Mouse (Mus musculus): ENCODE results near the gene 4930544D05Rik. TPM values are rescaled to one million over a fixed set of nuclear protein-coding genes. Genes with fewer than 3 reads are reported as not detected.

4930544D05Rik gene
- polyA plus RNA-seq, 1 experiment = 775 TPM

DNA sequence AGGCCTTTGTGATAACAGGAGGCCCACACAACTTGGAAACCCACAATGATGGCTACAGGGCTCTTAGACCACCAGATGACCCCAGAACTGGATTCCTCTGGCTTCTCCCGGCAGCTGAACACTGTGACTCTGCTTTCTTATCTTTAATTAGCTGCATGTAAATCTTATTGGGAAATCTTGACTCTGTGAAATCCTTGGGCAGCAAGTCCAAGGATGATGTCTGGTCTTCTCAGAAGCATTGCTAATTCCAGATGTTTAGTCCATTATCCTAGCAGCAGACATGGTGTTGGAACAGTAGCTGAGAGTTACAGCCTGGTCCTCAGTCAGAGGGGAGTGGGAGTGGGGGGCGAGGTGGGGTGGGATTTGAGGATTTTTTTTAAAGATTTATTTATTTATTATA lies 12.8 kb downstream of the 4930544D05Rik start:
- TF ChIP-seq POLR2A (IDR thresholded peaks at IDR 0.05; ENCODE audit: control insufficient read depth, low read depth, low read length) (no peak), CTCF (IDR thresholded peaks at IDR 0.05; ENCODE audit: control insufficient read depth, insufficient read depth, insufficient replicate concordance, low read depth, low read length) (no peak)

GRCm38 (mm10) chr11:70629557-70629956 lies 13.9 kb downstream of the 4930544D05Rik start:
- no peak overlapping the region for H3K27ac ChIP-seq (ENCODE audit: control insufficient read depth, insufficient read depth, low read depth, low read length)
- no peaks in the 10 kb centered on the region for H3K27me3 ChIP-seq (ENCODE audit: control insufficient read depth, insufficient read depth, low read length)
- H3K36me3 ChIP-seq (ENCODE audit: control insufficient read depth, insufficient read depth, low read length) = no peaks in the 10 kb centered on the region
- H3K4me1 ChIP-seq (ENCODE audit: control insufficient read depth, insufficient read depth, low read length) = no peaks in the 10 kb centered on the region
- TF ChIP-seq CTCF (IDR thresholded peaks at IDR 0.05; ENCODE audit: control insufficient read depth, insufficient read depth, insufficient replicate concordance, low read depth, low read length) (no peak), POLR2A (IDR thresholded peaks at IDR 0.05; ENCODE audit: control insufficient read depth, low read depth, low read length) (no peak)
- H3K4me3 ChIP-seq (ENCODE audit: control insufficient read depth, low read depth, low read length) = no peak overlapping the region

More for the DNA sequence above, 12.8 kb downstream of the 4930544D05Rik start:
- no peak overlapping the region for H3K4me3 ChIP-seq (ENCODE audit: control insufficient read depth, low read depth, low read length)
- H3K4me1 ChIP-seq (ENCODE audit: control insufficient read depth, insufficient read depth, low read length) = no peaks in the 10 kb centered on the region
- no peak overlapping the region for H3K27ac ChIP-seq (ENCODE audit: control insufficient read depth, insufficient read depth, low read depth, low read length)
- no peaks in the 10 kb centered on the region for H3K27me3 ChIP-seq (ENCODE audit: control insufficient read depth, insufficient read depth, low read length)
- no peaks in the 10 kb centered on the region for H3K36me3 ChIP-seq (ENCODE audit: control insufficient read depth, insufficient read depth, low read length)

DNA sequence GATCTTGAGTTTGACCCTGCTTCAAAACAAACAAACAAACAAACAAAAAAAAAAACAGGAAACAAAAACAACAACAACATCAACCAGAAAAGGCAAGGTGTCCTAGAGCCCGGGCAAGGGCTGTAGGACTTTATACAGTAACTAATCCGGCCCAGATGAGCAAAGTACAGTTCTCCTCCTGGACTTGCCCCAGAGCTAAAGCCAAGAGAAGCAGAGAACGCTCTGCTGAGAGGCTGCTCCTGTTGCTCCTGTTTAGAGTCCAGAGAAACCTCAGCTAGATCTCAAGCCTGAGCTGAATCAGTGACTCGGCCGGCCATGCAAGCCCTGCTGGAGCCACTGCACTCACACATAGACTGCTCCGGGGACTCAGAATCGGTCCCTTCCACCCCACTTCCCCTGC lies 14.5 kb downstream of the 4930544D05Rik start:
- TF ChIP-seq POLR2A (IDR thresholded peaks at IDR 0.05; ENCODE audit: control insufficient read depth, low read depth, low read length) = no peak
- no peak for TF ChIP-seq CTCF (IDR thresholded peaks at IDR 0.05; ENCODE audit: control insufficient read depth, insufficient read depth, insufficient replicate concordance, low read depth, low read length)
- H3K36me3 ChIP-seq (ENCODE audit: control insufficient read depth, insufficient read depth, low read length) = no peaks in the 10 kb centered on the region
- H3K27me3 ChIP-seq (ENCODE audit: control insufficient read depth, insufficient read depth, low read length) = no peaks in the 10 kb centered on the region
- no peaks in the 10 kb centered on the region for H3K4me1 ChIP-seq (ENCODE audit: control insufficient read depth, insufficient read depth, low read length)
- H3K4me3 ChIP-seq (ENCODE audit: control insufficient read depth, low read depth, low read length) = no peak overlapping the region
- H3K27ac ChIP-seq (ENCODE audit: control insufficient read depth, insufficient read depth, low read depth, low read length) = no peak overlapping the region

DNA sequence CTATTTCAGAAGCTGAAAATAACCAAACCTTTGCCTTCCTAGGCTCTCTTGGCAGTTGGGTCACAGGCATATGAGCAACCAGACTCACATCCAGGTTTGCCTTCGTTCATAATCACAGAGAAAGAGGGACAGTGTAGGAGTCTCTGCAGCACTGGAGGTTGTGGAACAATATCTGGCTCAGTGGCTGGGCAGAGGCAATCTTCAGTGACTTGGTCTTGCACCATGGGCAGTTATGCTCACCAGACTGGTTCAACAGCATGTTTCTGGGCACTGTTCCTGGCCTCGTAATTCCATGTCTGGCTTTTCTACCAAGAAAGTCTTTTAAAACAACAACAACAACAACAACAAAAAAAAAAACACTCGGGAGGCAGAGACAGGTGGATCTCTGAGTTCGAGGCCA lies 20.0 kb downstream of the 4930544D05Rik start:
- no peak overlapping the region for H3K27ac ChIP-seq (ENCODE audit: control insufficient read depth, insufficient read depth, low read depth, low read length)
- H3K4me3 ChIP-seq (ENCODE audit: control insufficient read depth, low read depth, low read length) = no peak overlapping the region
- TF ChIP-seq CTCF (IDR thresholded peaks at IDR 0.05; ENCODE audit: control insufficient read depth, insufficient read depth, insufficient replicate concordance, low read depth, low read length) = no peak
- no peaks in the 10 kb centered on the region for H3K4me1 ChIP-seq (ENCODE audit: control insufficient read depth, insufficient read depth, low read length)
- H3K36me3 ChIP-seq (ENCODE audit: control insufficient read depth, insufficient read depth, low read length) = no peaks in the 10 kb centered on the region
- H3K27me3 ChIP-seq (ENCODE audit: control insufficient read depth, insufficient read depth, low read length) = no peaks in the 10 kb centered on the region

- no peaks in the 10 kb centered on the region for H3K27me3 ChIP-seq (ENCODE audit: control insufficient read depth, insufficient read depth, low read length)
- no peaks in the 10 kb centered on the region for H3K36me3 ChIP-seq (ENCODE audit: control insufficient read depth, insufficient read depth, low read length)
These were observed 22.1 kb downstream of the 4930544D05Rik start for GRCm38 (mm10) chr11:70637764-70638163.

GRCm38 (mm10) chr11:70638293-70638692 lies 22.6 kb downstream of the 4930544D05Rik start:
- Histone ChIP-seq H3K27me3 (ENCODE audit: control insufficient read depth, insufficient read depth, low read length) (no peaks in the 10 kb centered on the region), H3K27ac (ENCODE audit: control insufficient read depth, insufficient read depth, low read depth, low read length) (no peak overlapping the region), H3K36me3 (ENCODE audit: control insufficient read depth, insufficient read depth, low read length) (no peaks in the 10 kb centered on the region), H3K4me3 (ENCODE audit: control insufficient read depth, low read depth, low read length) (no peak overlapping the region), H3K4me1 (ENCODE audit: control insufficient read depth, insufficient read depth, low read length) (no peaks in the 10 kb centered on the region)
- no peak for TF ChIP-seq POLR2A (IDR thresholded peaks at IDR 0.05; ENCODE audit: control insufficient read depth, low read depth, low read length)
- TF ChIP-seq CTCF (IDR thresholded peaks at IDR 0.05; ENCODE audit: control insufficient read depth, insufficient read depth, insufficient replicate concordance, low read depth, low read length) = no peak

More at GRCm38 (mm10) chr11:70637764-70638163, 22.1 kb downstream of the 4930544D05Rik start:
- Histone ChIP-seq H3K27ac (ENCODE audit: control insufficient read depth, insufficient read depth, low read depth, low read length) (no peak overlapping the region), H3K4me1 (ENCODE audit: control insufficient read depth, insufficient read depth, low read length) (no peaks in the 10 kb centered on the region), H3K4me3 (ENCODE audit: control insufficient read depth, low read depth, low read length) (no peak overlapping the region)
- TF ChIP-seq POLR2A (IDR thresholded peaks at IDR 0.05; ENCODE audit: control insufficient read depth, low read depth, low read length) (no peak), CTCF (IDR thresholded peaks at IDR 0.05; ENCODE audit: control insufficient read depth, insufficient read depth, insufficient replicate concordance, low read depth, low read length) (no peak)

DNA sequence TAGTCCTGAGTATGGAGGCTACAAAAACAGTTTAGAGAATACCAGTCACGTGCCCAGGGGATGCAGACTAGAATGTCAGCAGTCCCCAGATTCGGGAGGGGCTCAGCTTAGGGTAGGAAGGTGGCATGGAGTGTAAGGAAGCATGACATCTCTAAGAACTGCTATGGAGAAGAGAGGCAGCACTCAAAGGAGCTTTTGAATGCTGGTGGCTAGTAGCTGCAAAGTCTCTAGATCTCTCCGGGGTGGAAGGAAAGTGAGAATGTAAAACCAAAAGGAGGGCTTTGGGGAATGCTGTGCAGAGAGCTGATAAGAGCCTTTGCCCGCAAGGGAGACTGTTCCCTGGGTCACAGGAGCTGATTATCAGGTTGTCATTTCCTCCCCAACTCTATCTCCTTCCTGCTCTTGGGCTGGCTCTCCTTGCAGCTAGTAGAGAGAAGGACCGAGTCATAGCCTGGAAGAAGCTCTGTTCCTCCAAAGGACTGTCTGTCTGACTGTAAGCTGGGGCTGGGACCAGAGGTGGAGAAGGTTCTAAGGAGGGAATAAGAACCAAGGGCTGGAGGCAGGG lies 23.1 kb downstream of the 4930544D05Rik start, which contains the start of gene Gp1ba:
Gene Gp1ba, plus strand, starts transcription at position 409 of the 565 bp plus-strand sequence.
- Histone ChIP-seq H3K27ac (ENCODE audit: control insufficient read depth, insufficient read depth, low read depth, low read length) (no peak within 1 kb of the TSS), H3K4me1 (ENCODE audit: control insufficient read depth, insufficient read depth, low read length) (no peaks in the 10 kb centered on the region), H3K27me3 (ENCODE audit: control insufficient read depth, insufficient read depth, low read length) (no peaks in the 10 kb centered on the region), H3K4me3 (ENCODE audit: control insufficient read depth, low read depth, low read length) (no peak within 1 kb of the TSS), H3K36me3 (ENCODE audit: control insufficient read depth, insufficient read depth, low read length) (no peaks in the 10 kb centered on the region)
- TF ChIP-seq CTCF (IDR thresholded peaks at IDR 0.05; ENCODE audit: control insufficient read depth, insufficient read depth, insufficient replicate concordance, low read depth, low read length) (no peak), POLR2A (IDR thresholded peaks at IDR 0.05; ENCODE audit: control insufficient read depth, low read depth, low read length) (no peak)
